In genomic region chr11:56105632-56106031, GRCm38 (mm10) we compare ENCODE assay signal across 8 mouse cellular contexts.
DNase-seq lines count a peak whose midpoint lies in the region; ATAC-seq and TF ChIP-seq lines count a peak whose summit lies in the region.

No protein-coding gene starts in this region.

- TF ChIP-seq EP300 in MEL (IDR thresholded peaks at IDR 0.05; ENCODE audit: low read depth in 1 of 2, low read length in 2 of 2) = no peak

- no peaks in the 10 kb centered on the region for H3K9me3 ChIP-seq in hindbrain, embryonic 14.5 days (ENCODE audit: control insufficient read depth, low read length)
- no peaks in the 10 kb centered on the region for H3K9me3 ChIP-seq in hindbrain, embryonic 12.5 days (replicated peaks)
- no peaks in the 10 kb centered on the region for H3K9me3 ChIP-seq in MEL (replicated peaks; ENCODE audit: insufficient read depth, low read length)
- H3K9me3 ChIP-seq in neural tube, embryonic 11.5 days (ENCODE audit: control insufficient read depth, low read length) = no peaks in the 10 kb centered on the region

- H3K4me3 ChIP-seq in hindbrain, embryonic 14.5 days (replicated peaks; ENCODE audit: low read length) = no peak overlapping the region
- H3K4me3 ChIP-seq in hindbrain, embryonic 12.5 days = no peak overlapping the region
- H3K4me3 ChIP-seq in MEL (ENCODE audit: control insufficient read depth in 1 of 2, insufficient read depth in 1 of 2, low read depth in 2 of 2, low read length in 2 of 2) = no peak overlapping the region
- H3K4me3 ChIP-seq in neural tube, embryonic 11.5 days (ENCODE audit: low read depth, low read length) = no peak overlapping the region

- no peaks in the 10 kb centered on the region for H3K36me3 ChIP-seq in hindbrain, embryonic 14.5 days (replicated peaks; ENCODE audit: control insufficient read depth, insufficient read depth)
- H3K36me3 ChIP-seq in hindbrain, embryonic 12.5 days = no peaks in the 10 kb centered on the region
- peaks cover 0 to 3% of the 10 kb centered on the region in 2 experiments; a peak in 2 of 4 replicates for H3K36me3 ChIP-seq in MEL (ENCODE audit: control insufficient read depth in 1 of 2, insufficient read depth in 2 of 2, low read length in 2 of 2)
- no peaks in the 10 kb centered on the region for H3K36me3 ChIP-seq in neural tube, embryonic 11.5 days (ENCODE audit: control insufficient read depth, insufficient read depth, low read length)

- peak; percentile 63 for TF ChIP-seq RAD21 in MEL (IDR thresholded peaks at IDR 0.05; ENCODE audit: low read depth, low read length)

- DNase-seq in hindbrain, embryonic 14.5 days (ENCODE audit: low spot score) = peak; percentile 93
- DNase-seq in MEL (ENCODE audit: low read depth, low spot score) = peak; percentile 62
- DNase-seq in c-Kit-positive CD71-negative TER-119-negative erythroid progenitor cells, embryonic 14.5 days (ENCODE audit: low read depth) = peak; percentile 38
- peak; percentile 19 to 65 for DNase-seq in frontal cortex, postnatal 14 days (ENCODE audit: low spot score in 2 of 2)
- DNase-seq in layer of hippocampus, postnatal 25 days (ENCODE audit: extremely low spot score in 1 of 2, low spot score in 1 of 2) = peak; percentile 40 to 70
- DNase-seq in neural tube, embryonic 11.5 days (ENCODE audit: low spot score) = peak; percentile 28

- no peak overlapping the region for H3K27ac ChIP-seq in hindbrain, embryonic 14.5 days
- H3K27ac ChIP-seq in hindbrain, embryonic 12.5 days = no peak overlapping the region
- H3K27ac ChIP-seq in MEL (ENCODE audit: control insufficient read depth, low read depth, low read length) = no peak overlapping the region
- H3K27ac ChIP-seq in neural tube, embryonic 11.5 days (ENCODE audit: low read depth, low read length) = no peak overlapping the region

- ATAC-seq in hindbrain, embryonic 14.5 days (ENCODE audit: low FRiP score) = no peak
- no peak for ATAC-seq in hindbrain, embryonic 12.5 days (ENCODE audit: low FRiP score)
- no peak for ATAC-seq in neural tube, embryonic 11.5 days (ENCODE audit: insufficient read depth, low FRiP score, low TSS enrichment)
- no peak for ATAC-seq in monocyte, adult 5-6 weeks (replicated peaks; ENCODE audit: insufficient number of reproducible peaks, low FRiP score, low TSS enrichment, poor library complexity, severe bottlenecking)

- H3K4me2 ChIP-seq in hindbrain, embryonic 14.5 days (replicated peaks) = no peak overlapping the region
- no peak overlapping the region for H3K4me2 ChIP-seq in hindbrain, embryonic 12.5 days (replicated peaks)
- no peak overlapping the region for H3K4me2 ChIP-seq in neural tube, embryonic 11.5 days (ENCODE audit: low read depth)

- no peaks in the 10 kb centered on the region for H3K4me1 ChIP-seq in hindbrain, embryonic 14.5 days (replicated peaks; ENCODE audit: control insufficient read depth, insufficient read depth, low read length)
- no peaks in the 10 kb centered on the region for H3K4me1 ChIP-seq in hindbrain, embryonic 12.5 days
- peaks cover 0 to 3% of the 10 kb centered on the region in 2 experiments; a peak in 1 of 4 replicates for H3K4me1 ChIP-seq in MEL (ENCODE audit: control insufficient read depth in 1 of 2, insufficient read depth in 2 of 2, low read length in 2 of 2)
- no peaks in the 10 kb centered on the region for H3K4me1 ChIP-seq in neural tube, embryonic 11.5 days (ENCODE audit: control insufficient read depth, insufficient read depth, low read length)

- H3K9ac ChIP-seq in hindbrain, embryonic 14.5 days = no peak overlapping the region
- no peak overlapping the region for H3K9ac ChIP-seq in hindbrain, embryonic 12.5 days
- H3K9ac ChIP-seq in MEL (ENCODE audit: control insufficient read depth, low read depth, low read length, poor library complexity, severe bottlenecking) = no peak overlapping the region
- no peak overlapping the region for H3K9ac ChIP-seq in neural tube, embryonic 11.5 days (ENCODE audit: low read length)

- 26% methylated on average over 4 of the region's 4 CpGs for WGBS in hindbrain, embryonic 14.5 days
- 38% methylated on average over 4 of the region's 4 CpGs for WGBS in hindbrain, embryonic 12.5 days
- 47% methylated on average over 4 of the region's 4 CpGs for WGBS in neural tube, embryonic 11.5 days

- TF ChIP-seq POLR2A in MEL (IDR thresholded peaks at IDR 0.05; ENCODE audit: control insufficient read depth in 1 of 2, insufficient read depth in 1 of 2, low read depth in 1 of 2, low read length in 2 of 2, poor library complexity in 1 of 2) = no peak

- TF ChIP-seq CTCF in MEL (IDR thresholded peaks at IDR 0.05 in 2 of 3, conservative IDR thresholded peaks at IDR 0.05 in 1 of 3; ENCODE audit: control insufficient read depth in 1 of 3, insufficient read depth in 1 of 3, low read depth in 2 of 3, low read length in 3 of 3, poor library complexity in 1 of 3, severe bottlenecking in 1 of 3) = peak; percentile 64 to 81 (median 73)

- H3K27me3 ChIP-seq in hindbrain, embryonic 14.5 days (ENCODE audit: control insufficient read depth, insufficient read depth, low read length) = no peaks in the 10 kb centered on the region
- H3K27me3 ChIP-seq in hindbrain, embryonic 12.5 days = no peaks in the 10 kb centered on the region
- no peaks in the 10 kb centered on the region for H3K27me3 ChIP-seq in MEL (ENCODE audit: control insufficient read depth in 1 of 2, insufficient read depth in 2 of 2, low read length in 2 of 2)
- H3K27me3 ChIP-seq in neural tube, embryonic 11.5 days (ENCODE audit: control insufficient read depth, insufficient read depth, low read length) = no peaks in the 10 kb centered on the region

- no peaks in the 10 kb centered on the region for H3K79me2 ChIP-seq in MEL (ENCODE audit: control insufficient read depth, insufficient read depth, low read length, poor library complexity)

TF ChIP-seq in MEL, 35 proteins besides CTCF, POLR2A, EP300 and RAD21:
- TF ChIP-seq BHLHE40 (IDR thresholded peaks at IDR 0.05; ENCODE audit: borderline replicate concordance, low read depth, low read length) (0 out of 2 replicates have a peak, but pooled peaks have one; percentile 17), RCOR1 (IDR thresholded peaks at IDR 0.05; ENCODE audit: low read depth, low read length) (0 out of 2 replicates have a peak, but pooled peaks have one; percentile 35), ZC3H11A (IDR thresholded peaks at IDR 0.05; ENCODE audit: low read depth, low read length) (0 out of 2 replicates have a peak, but pooled peaks have one; percentile 29), E2F4 (IDR thresholded peaks at IDR 0.05; ENCODE audit: borderline replicate concordance, low read depth, low read length) (no peak), SMC3 (IDR thresholded peaks at IDR 0.05; ENCODE audit: low read depth, low read length) (peak; percentile 79), HCFC1 (IDR thresholded peaks at IDR 0.05; ENCODE audit: low read depth, low read length) (no peak)

Comparison
In these comparisons a context has a peak if more than half of its experiments do, and no peak if none do; other contexts are left out.
1. DNase-seq: peak in every context shown above with its lines; median percentile 93 in hindbrain, embryonic 14.5 days; 62 in MEL; 55 in layer of hippocampus, postnatal 25 days; 42 in frontal cortex, postnatal 14 days; 38 in c-Kit-positive CD71-negative TER-119-negative erythroid progenitor cells, embryonic 14.5 days; 28 in neural tube, embryonic 11.5 days.